Mouse (Mus musculus) erythroid progenitor cell, adult 5-6 weeks (primary cell): ENCODE measurements around the gene Stk10. TPM values are rescaled to one million over a fixed set of nuclear protein-coding genes. Genes with fewer than 3 reads are reported as not detected.

Source experiments
- ATAC-seq: replicated peaks from 2 replicates; pipeline ENCODE4 v1.8.0; 2016; ENCODE audit warnings: moderate number of reproducible peaks, mild to moderate bottlenecking, moderate TSS enrichment, inconsistent platforms; ENCODE audit not compliant: poor library complexity, low FRiP score, severe bottlenecking
- total RNA-seq, 2 experiments: library from RNA; stranded (forward) in 1 of 2; stranded (reverse) in 1 of 2; fragments of 150-400 nt in 1 of 2; fragments of 186-747, 209-891 nt in 1 of 2; gene quantifications; 2 replicates each; pipeline versions ENCODE4 v1.2.3 to v1.2.4; 2015 to 2017; ENCODE audit warnings: low replicate concordance in 2 of 2

Gene Stk10
- total RNA-seq, 2 experiments from 2014 or later, result 10.0 to 14.3 TPM

GRCm38 (mm10) chr11:32564629-32565028, 31.5 kb downstream of the Stk10 start:
- no peak for ATAC-seq

DNA sequence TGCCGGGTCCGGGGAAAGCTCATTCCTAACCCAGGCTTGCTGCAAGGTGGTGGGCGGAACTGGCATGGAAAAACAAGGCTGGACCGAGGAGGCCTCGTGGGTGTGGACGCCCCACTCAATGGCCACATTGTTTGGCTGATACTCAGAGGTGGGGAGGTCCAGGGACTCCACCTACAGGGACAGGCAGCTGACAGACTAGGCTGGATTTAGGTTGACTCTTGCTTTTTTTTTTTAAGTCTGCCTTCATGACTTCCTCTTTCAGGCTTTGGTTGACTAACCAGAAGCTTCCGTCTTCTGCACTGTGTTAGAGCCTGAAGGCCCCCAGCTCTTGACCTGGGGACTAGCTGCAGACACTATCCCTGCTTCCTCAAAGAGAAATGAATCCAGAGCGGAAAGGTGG, 32.0 kb downstream of the Stk10 start:
- ATAC-seq, result no peak

GRCm38 (mm10) chr11:32566184-32566583, 33.1 kb downstream of the Stk10 start:
- no peak for ATAC-seq

- ATAC-seq, result no peak
Observed at GRCm38 (mm10) chr11:32567000-32567855, 34.1 kb downstream of the Stk10 start.

GRCm38 (mm10) chr11:32568060-32568459, 35.0 kb downstream of the Stk10 start:
- no peak for ATAC-seq

DNA sequence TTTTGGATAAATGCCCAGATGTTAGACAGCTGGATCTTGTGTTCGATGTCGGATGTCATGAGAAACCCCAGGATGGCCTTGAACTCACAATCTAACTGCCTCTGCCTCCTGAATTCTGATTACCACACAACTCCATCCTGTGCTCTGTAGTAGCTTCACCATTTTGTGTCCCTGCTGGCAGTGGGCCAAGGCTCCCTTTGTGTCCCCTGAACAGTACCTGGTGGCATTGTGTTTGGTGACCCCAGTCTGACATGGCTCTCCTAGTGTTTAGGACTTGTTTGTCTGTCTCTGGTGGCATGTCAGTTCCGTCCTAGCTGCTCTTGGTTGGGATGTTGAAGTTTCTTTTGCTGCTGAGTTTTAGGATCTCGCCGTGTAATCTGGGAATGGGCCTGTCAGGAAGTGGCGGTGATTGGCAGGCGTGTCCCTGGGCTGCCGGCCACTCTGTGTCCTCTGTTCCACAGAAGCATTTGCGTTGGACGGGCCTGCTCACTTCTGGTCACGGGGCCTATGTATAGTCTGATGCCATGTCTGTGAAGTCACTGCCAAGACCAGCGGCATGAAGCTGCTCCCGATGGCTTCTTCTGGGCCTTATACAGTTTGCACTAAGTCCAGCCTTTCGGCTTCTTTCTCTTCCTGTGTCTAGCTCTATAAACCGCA, 35.7 kb downstream of the Stk10 start:
- ATAC-seq, result no peak

DNA sequence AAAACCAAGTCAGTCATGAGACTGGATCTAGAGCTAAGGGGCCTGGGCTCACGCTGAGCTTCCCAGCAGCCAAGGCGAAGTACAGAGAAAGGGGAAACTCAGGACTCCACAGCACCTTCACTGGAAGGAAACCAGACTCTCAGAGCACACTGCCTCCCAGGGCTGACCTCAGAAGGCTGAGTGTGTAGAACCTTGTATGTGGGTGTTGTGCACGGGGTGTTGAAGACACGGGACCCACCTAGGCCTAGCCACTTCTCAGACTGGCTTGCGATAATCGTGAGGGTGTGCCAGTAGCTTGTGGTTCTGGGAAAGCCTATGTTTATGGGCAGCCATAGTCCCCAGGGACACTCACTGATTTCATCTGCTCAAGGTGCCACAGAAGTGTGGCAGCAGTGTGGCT, 38.0 kb downstream of the Stk10 start:
- ATAC-seq, result no peak

DNA sequence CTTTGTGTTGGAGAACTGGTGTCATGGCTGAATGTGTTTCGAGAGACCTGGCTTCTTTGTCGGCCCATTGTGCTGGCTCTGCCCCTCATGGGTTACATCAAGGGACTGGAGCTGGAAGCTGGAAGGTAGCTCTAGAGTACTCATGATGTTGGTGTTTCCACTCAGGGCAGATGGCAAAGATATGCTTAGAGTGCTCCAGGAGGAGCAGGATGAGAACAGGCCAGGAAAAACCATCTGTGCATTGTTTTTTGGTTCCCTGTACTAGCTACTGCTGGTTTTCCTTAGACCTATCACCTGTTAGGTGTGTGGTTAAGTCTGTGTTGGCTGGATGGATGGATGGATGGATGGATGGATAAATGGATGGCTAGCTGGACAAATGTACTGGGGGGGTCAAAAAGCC, 40.6 kb downstream of the Stk10 start:
- ATAC-seq, result no peak

DNA sequence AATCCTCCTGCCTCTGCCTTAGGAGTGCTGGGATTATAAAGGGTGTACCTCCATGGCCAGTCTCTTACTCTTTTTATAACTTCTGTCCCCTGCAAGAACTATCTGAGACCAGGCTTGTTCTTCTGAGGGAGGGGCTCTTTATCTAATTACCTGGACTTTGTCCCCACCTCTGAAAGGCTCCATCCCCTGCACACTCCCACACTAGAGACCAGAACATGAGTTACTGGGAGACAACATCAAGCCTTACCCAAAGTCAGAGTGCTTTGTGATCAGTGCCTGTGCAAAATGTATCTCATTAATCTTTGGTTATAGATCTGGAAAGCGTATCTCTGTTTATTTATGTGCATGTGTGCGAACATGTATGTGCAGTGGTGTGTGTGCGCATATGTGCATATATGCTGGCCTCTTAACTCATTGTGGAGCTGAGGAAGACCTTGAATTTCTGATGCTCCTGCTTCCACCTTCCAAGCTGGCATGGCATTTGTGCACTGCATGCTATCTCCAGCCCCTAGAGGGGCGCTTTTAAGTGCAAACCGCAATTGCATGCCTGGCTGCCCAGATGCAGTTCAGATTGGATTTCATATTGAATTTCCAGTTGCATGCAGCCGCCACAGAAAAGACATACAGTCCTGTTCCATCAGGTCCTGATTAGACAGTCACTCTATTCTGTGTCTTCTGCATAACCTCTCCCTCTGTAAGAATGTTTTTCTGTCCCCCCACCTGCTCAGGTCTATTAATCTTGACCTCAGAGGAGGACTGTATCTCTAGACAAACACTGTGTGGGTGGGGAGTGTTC, 43.1 kb downstream of the Stk10 start:
- no peak for ATAC-seq

- ATAC-seq, result no peak
Observed at GRCm38 (mm10) chr11:32576760-32577050, 43.6 kb downstream of the Stk10 start.

DNA sequence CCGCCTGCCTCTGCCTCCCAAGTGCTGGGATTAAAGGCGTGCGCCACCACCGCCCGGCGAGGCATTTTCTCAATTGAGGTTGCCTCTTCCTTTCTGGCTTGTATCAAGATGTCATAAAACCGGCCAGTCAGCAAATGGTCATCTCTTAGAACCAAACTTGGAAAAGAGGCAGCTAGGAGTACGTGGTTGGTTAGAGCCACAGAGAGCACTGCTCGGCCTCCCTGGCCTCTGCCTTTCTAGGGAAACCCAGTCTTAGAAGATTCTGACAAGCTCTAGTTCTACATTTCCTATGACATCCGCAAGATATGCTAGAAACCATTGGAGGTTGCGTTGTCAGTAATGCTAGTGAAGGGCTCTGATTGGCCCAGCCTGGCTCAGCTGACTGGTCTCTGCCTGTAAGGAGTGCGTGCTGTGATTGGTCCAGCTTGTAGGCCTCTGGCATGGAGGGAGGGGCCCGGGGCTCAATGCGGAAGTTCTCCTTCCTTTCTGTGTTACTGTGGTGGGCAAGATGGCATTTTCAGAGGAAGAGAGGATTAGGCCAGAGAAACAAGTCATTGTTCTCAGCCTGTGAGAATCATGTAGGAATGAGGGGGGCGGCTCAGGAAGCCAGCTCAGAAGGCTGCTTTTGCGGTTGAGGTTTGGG, 47.3 kb downstream of the Stk10 start:
- no peak for ATAC-seq

DNA sequence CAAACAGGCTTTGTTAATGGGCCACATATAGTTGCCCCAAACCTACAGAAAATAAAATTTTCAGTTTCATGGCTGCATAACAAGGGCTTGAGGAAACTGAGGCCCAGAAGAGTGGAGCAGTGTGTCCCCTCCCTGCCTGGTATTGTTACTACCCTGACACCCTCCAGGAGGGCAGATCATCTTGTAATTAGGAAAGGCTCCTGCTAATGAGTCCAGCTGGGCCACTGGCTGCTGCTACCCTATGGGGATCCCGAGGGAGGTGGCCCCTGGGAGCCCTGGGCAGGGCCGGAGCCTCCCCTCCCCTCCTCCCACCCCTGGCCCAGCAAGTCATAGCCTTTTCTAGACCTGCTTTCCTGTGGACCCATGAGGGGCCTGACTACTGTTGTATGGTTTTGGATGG, 47.9 kb downstream of the Stk10 start:
- no peak for ATAC-seq

- ATAC-seq, result no peak
Observed at GRCm38 (mm10) chr11:32582813-32583212, 49.7 kb downstream of the Stk10 start.

DNA sequence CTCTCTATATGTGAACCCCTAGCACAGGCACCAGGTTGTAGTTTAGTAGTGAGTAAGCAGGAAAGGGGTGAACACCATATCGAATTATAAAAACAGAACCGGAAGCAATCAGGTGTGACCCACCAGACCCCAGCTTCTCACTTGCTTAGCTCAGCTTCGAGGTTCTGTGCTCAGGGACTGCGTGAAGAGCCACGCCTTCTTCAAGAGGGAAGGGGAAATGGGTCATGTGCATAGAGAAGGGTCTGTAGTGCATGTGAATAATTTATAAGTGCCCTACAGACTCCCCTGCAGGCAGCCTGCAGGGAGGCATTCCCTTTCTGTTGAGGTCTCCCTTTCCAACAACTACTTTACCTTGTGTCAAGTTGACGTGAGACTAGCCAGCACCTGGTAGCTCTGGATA, 52.9 kb downstream of the Stk10 start:
- ATAC-seq, result no peak

- ATAC-seq, result no peak
Observed at GRCm38 (mm10) chr11:32587191-32588089, 54.3 kb downstream of the Stk10 start.

- 0 out of 2 replicates have a peak, but pooled peaks have one; percentile 18 for ATAC-seq
Observed at GRCm38 (mm10) chr11:32588090-32588891, 55.2 kb downstream of the Stk10 start.

DNA sequence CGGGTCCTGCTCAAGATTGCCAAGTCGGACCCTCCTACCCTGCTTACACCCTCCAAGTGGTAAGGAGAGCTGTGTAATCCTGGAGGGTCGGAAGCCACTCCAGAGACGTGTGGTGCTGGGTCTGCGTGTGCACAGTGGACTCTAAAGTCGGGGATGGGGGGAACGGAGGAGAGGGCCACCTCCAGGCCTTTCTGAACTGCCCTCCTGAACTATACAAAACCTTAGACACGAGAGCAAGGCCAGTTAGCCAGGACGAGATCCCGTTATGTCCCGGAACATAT, 55.7 kb downstream of the Stk10 start:
- ATAC-seq, result no peak

DNA sequence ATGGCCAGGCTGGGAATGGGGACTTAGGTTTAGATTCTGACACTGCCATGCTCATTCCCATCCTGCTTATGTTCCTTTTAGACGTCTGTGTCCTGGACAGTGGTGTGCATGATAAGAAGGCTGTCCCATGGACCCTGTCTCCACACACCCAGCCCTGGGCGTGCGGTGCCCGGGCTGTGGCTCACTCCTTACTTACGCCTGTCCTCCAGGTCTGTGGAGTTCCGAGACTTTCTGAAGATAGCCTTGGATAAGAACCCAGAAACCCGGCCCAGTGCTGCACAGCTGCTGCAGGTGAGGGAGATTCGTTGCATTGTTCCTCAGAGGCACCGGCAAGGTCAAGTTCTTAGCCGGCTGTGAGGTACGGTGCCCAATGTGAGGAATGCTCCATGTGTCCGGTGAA, 56.1 kb downstream of the Stk10 start:
- no peak for ATAC-seq

- ATAC-seq, result no peak
Observed at GRCm38 (mm10) chr11:32589791-32590190, 56.7 kb downstream of the Stk10 start.
